Mouse (Mus musculus): Measurements from ENCODE around the gene Bhlha15. TPM values are rescaled to one million over a fixed set of nuclear protein-coding genes. Genes with fewer than 3 reads are reported as not detected.

The Bhlha15 gene
- not detected for total RNA-seq (2021)
- long read RNA-seq, experiment 1, partial matches to known transcripts: 0 of 1 reads
- long read RNA-seq, experiment 1, other reads (novel, unspliced or antisense): 1 of 1 reads
- long read RNA-seq, experiment 2: 0 reads

DNA sequence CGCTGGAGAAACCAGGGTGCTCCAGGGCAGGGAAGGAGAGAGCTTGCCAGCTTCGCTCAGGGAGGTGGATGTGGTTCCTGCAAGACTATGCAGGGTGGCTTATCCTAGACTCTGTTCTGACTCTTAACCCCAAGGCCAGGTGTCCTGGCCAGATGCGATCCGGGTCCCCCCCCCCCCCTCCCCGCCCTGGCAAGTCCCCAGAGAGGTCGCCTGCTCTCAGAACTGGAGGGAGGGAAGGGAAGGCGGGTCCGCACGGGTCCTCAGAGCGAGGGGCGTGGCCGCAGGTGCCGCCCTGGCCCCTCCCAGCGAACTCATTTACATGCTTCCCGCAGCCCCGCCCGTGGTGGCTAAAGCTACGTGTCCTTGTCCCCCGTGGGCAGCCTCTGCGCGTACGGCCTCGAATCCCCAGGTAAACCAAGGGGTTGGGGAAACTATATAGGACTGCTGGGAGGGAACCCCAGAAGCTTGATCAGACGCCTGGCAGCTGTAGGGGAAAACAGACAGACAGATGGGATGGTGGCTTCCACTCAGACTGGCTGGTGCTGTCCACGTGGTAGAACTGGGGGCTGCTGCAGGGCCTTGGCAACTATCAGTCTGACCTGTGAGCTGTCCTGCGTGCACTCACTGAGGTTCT, at the start of gene Bhlha15:
TSS of gene Bhlha15 (plus strand) at position 337 of the 634 bp plus-strand sequence.
- no peak for DNase-seq
- intact Hi-C loops (cut with DNase I): no loop called here

GRCm38 (mm10) chr5:144143531-144143930, 46.6 kb upstream of the Bhlha15 start:
- DNase-seq: no peak
- intact Hi-C loops (cut with DNase I): no loop called here

GRCm38 (mm10) chr5:144146898-144147297, 43.2 kb upstream of the Bhlha15 start:
- intact Hi-C loops (cut with DNase I): no loop called here
- DNase-seq: no peak

DNA sequence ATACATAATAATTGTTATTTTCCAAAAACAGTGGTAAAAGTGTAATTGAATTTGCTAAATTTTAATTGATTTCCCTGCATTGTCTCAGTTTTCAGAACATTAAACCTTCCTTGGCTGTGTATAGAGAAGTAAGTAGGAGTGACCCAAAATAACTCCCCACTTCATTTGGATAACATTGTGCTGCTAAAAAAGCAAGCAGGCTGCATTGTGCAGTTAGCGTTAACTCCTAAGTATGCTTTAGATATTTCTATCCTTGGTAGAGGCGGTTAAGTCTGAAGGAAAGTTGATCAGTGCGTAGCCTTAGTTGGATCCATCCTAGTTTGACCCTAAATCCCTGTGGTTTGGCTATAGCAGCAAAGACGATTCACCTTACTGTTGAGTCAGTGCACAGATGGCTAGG, 40.6 kb upstream of the Bhlha15 start:
- intact Hi-C loops (cut with DNase I): no loop called here
- no peak for DNase-seq

DNA sequence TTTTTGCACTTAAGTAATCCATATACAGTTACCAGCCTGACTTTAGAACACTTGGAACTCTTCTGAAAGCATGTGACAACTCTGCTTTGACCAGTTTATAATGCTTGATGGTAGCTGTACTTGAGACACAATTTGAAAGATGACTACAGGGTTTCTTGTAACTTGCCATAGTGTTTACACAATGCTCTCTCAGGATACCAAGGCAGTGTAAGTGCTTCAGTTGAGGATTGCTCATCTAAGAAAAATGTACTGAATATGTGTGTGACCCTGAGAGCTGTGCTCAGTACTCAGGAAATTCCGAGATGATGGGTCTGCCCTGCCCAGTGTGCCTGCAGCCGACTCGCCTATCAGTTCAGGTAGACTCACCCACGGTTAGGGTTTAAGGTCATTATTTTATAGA, 38.8 kb upstream of the Bhlha15 start:
- intact Hi-C loops (cut with DNase I): no loop called here
- no peak for DNase-seq

GRCm38 (mm10) chr5:144154528-144154927, 35.6 kb upstream of the Bhlha15 start:
- DNase-seq: peak in 1 of 2 experiments; percentile 37
- intact Hi-C loops (cut with DNase I): loop anchor here (1.0 to 2.0 kb wide), 2 partner anchors 54 to 114 kb away; partner anchors contain the start of gene Lmtk2

DNA sequence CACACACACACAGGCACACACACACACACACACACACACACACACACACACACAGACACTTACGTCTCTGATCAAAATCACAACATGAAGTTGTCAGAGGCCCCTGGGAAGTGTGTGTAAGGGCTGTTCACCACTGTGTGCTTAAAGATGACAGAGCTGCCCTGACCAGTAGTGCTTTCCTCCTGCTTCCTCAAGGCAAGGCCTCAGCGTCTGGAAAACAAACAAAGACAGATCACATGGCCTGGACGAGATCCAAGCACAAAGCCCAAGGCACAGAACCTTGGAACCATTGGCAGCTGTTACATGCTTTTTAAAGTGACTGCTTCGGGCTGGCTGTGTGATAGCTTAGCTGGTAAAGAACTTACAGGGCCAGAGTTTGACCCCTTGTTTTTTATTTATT, 31.5 kb upstream of the Bhlha15 start:
- peak; percentile 46 to 77 for DNase-seq
- intact Hi-C loops (cut with DNase I): no loop called here

DNA sequence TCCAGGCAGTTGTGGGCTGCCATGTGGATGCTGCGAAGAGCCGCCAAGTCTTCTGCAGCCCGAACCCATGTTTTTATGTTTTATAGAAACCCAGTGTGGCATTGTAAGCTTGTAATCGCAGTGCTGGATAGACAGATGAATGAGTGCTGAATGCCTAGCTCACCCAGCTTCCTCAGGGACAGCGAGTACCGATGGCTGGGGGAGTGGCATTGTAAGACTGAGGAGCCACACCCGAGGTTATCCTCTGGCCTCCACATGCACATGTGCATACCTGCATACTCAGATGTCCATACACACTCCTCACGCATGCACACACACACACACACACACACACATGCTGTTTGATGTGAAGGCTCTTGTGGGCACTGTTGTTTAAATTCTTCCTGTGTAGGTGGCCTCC, 30.9 kb upstream of the Bhlha15 start:
- no peak for DNase-seq
- intact Hi-C loops (cut with DNase I): no loop called here

GRCm38 (mm10) chr5:144162080-144162812, 27.8 kb upstream of the Bhlha15 start:
- DNase-seq: no peak
- intact Hi-C loops (cut with DNase I): no loop called here

GRCm38 (mm10) chr5:144162813-144163517, 27.1 kb upstream of the Bhlha15 start:
- intact Hi-C loops (cut with DNase I): no loop called here

GRCm38 (mm10) chr5:144165756-144166155, 24.3 kb upstream of the Bhlha15 start:
- DNase-seq: no peak
- intact Hi-C loops (cut with DNase I): no loop called here

More at GRCm38 (mm10) chr5:144162813-144163517, 27.1 kb upstream of the Bhlha15 start:
- DNase-seq: no peak

GRCm38 (mm10) chr5:144169275-144169975, 20.7 kb upstream of the Bhlha15 start:
- intact Hi-C loops (cut with DNase I): no loop called here
- no peak for DNase-seq

GRCm38 (mm10) chr5:144173648-144174047, 16.4 kb upstream of the Bhlha15 start:
- intact Hi-C loops (cut with DNase I): no loop called here
- DNase-seq: no peak

DNA sequence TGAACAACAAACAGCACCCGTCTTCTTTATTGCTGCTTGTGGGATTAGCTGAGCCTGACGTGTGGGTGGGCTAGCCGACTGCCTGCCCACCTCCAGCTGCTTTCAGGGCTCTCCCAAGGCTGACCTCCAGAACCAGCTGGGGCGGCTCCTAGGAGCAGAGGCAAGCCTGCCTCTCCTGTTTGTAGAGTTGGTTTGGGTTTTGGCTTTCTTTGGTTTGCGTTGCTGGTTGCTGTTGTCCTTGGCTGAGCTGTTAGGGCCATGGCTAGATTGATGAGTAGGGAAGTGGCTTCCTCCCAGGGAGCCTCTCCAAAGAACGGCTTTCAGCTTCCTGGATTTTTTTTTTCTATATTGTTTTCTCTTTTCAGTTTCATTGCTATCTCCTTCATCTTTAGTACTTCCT, 11.9 kb upstream of the Bhlha15 start:
- DNase-seq: no peak
- intact Hi-C loops (cut with DNase I): no loop called here

GRCm38 (mm10) chr5:144181249-144181648, 8.8 kb upstream of the Bhlha15 start:
- intact Hi-C loops (cut with DNase I): no loop called here
- DNase-seq: no peak

GRCm38 (mm10) chr5:144182542-144183247, 7.4 kb upstream of the Bhlha15 start:
- intact Hi-C loops (cut with DNase I): no loop called here
- DNase-seq: no peak

DNA sequence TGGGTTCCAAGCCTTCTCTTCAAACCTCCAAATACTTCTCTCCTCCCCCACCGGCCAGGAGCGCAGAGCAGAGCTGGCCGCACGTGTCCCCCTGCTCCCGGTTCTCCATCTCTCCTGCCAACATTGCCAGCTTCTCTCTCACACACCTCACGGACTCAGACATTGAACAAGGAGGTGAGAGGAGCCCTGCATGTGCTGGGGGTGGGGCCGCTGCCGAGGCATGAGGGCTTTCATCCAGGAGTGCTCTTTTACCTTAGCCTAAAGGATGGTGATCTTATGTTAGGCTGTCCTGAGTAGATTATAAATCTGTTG, 6.9 kb upstream of the Bhlha15 start:
- intact Hi-C loops (cut with DNase I): no loop called here
- peak in 1 of 2 experiments; percentile 11 for DNase-seq

- intact Hi-C loops (cut with DNase I): no loop called here
- DNase-seq: peak; percentile 46 to 62
These were observed 6.3 kb upstream of the Bhlha15 start for GRCm38 (mm10) chr5:144183647-144184335.

DNA sequence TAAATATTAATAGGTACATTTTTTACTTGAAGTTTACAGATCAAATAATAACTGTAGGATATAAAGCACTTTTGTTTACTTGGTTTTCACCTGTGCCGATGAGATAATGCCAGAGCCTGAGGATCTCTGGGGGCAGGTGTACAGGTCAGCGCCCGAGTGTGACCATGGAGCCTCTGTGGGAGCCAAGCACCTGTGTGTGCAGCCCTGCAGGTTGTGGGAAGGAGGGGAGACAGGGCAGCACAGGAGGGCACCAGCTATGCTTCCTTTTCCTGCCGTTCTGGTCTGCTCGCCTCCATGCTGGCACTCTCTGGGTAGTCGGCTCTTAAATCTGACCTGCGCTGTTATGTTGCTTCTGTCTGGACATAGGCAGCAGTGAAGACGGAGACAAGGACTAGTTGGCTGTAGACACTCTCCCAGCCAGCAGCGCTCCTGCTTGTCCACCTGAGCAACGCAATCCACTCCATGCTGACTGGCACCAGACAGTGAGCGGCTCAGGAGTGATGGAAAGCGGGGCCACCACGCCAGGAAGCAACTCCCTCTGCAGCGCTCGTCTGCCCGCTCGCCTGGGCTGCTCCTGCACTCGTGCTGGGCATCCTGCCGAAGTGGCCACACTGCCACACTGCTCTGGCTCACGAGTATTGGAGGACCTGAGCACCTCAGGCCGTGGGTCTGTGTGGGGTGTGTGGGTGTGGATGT, 5.6 kb upstream of the Bhlha15 start:
- intact Hi-C loops (cut with DNase I): no loop called here
- DNase-seq: no peak
